7 mouse cellular contexts compared by ENCODE assay signal in the genomic region with DNA sequence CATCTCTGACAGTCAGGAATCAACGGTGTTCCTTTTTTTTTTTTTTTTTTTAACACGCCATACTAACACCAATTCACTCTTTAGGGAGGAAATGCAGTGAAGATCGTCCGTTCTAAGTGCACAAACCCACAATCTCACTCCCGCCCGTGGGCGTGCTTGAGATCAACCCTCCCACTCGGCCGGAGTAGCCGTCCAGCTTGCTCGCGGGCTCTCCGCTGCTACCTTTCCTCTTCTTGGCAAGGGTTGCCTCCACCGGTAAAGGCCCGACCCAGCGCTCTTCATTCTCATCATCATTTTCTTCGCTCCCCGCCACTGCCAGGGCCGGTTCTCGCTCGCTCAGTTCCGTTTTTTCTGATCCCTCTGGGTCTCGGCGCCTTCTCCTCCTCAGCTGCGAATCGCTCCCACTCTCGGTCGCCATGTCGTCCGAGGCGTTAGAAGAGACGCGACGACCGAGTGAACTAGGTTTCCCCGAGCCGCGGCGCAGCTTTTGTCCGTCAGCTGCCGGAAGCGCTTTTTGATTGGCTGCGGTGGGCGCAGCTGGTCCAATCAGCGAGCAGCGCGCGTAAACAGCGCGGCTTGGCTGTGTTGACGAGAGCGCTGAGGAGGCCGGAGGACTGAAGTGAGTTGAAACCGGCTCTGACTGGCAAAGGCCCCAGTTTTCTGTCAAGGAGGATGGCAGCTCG. TPM values are rescaled to one million over a fixed set of nuclear protein-coding genes. Genes with fewer than 3 reads are reported as not detected.
DNase-seq lines count a peak whose midpoint lies in the region; ATAC-seq lines count a peak whose summit lies in the region.

A gene (plus strand): TSS at position 228 of the 683 bp plus-strand sequence.
A gene (minus strand): TSS at position 460 of the 683 bp plus-strand sequence.

- peak within 1 kb of the TSS; percentile 65 for H3K4me2 ChIP-seq in intestine, embryonic 16.5 days (ENCODE audit: low read depth, low read length)
- H3K4me2 ChIP-seq in midbrain, embryonic 11.5 days, result peak within 1 kb of the TSS; percentile 66

- peak within 1 kb of the TSS; percentile 96 for H3K27ac ChIP-seq in intestine, embryonic 16.5 days (ENCODE audit: low read length)
- H3K27ac ChIP-seq in midbrain, embryonic 11.5 days (ENCODE audit: low read depth, low read length), result peak within 1 kb of the TSS; percentile 79

- intact Hi-C loops in left cerebral cortex, postnatal 36 days (cut with DNase I), result loop anchor here (10.0 kb wide), 1 partner anchor 556 kb away; no protein-coding TSS in a partner anchor

- no peaks in the 10 kb centered on the region for H3K9me3 ChIP-seq in intestine, embryonic 16.5 days (ENCODE audit: control insufficient read depth, low read length)
- H3K9me3 ChIP-seq in midbrain, embryonic 11.5 days (ENCODE audit: control insufficient read depth, low read length), result no peaks in the 10 kb centered on the region

- under 1% methylated on average over 55 of the region's 55 CpGs for WGBS in intestine, embryonic 16.5 days
- WGBS in midbrain, embryonic 11.5 days, result under 1% methylated on average over 55 of the region's 55 CpGs

- H3K4me3 ChIP-seq in intestine, embryonic 16.5 days (ENCODE audit: low read length), result peak within 1 kb of the TSS; percentile 84
- peak within 1 kb of the TSS; percentile 63 for H3K4me3 ChIP-seq in midbrain, embryonic 11.5 days (ENCODE audit: low read depth, low read length)

- ATAC-seq in intestine, embryonic 16.5 days, result peak; percentile 99
- ATAC-seq in midbrain, embryonic 11.5 days (ENCODE audit: low FRiP score), result peak; percentile 100

- H3K9ac ChIP-seq in intestine, embryonic 16.5 days (ENCODE audit: low read depth, low read length), result peak within 1 kb of the TSS; percentile 83
- peak within 1 kb of the TSS; percentile 86 for H3K9ac ChIP-seq in midbrain, embryonic 11.5 days (ENCODE audit: low read length)

- DNase-seq in adrenal gland, adult 8-10 months, result peak; percentile 94
- DNase-seq in embryo, embryonic 9.5 days (ENCODE audit: extremely low spot score), result peak; percentile 98
- DNase-seq in gastrocnemius, postnatal 4 days (ENCODE audit: low spot score in 2 of 2), result peak; percentile 91 to 96
- DNase-seq in left cerebral cortex, postnatal 36 days (ENCODE audit: low spot score in 2 of 2), result peak; percentile 97
- DNase-seq in midbrain, embryonic 11.5 days (ENCODE audit: low spot score, missing footprints), result peak; percentile 100
- peak; percentile 92 for DNase-seq in skeletal muscle tissue, adult 2 months (ENCODE audit: low read depth, low spot score)

- no peaks in the 10 kb centered on the region for H3K36me3 ChIP-seq in intestine, embryonic 16.5 days (ENCODE audit: control insufficient read depth, insufficient read depth, low read length)
- peaks cover 2% of the 10 kb centered on the region; the same call in 1 of the 2 replicates for H3K36me3 ChIP-seq in midbrain, embryonic 11.5 days (ENCODE audit: control insufficient read depth, insufficient read depth, low read length)

- H3K4me1 ChIP-seq in intestine, embryonic 16.5 days (ENCODE audit: control insufficient read depth, insufficient read depth, low read length), result peaks cover 3% of the 10 kb centered on the region; the same call in 1 of the 2 replicates
- H3K4me1 ChIP-seq in midbrain, embryonic 11.5 days (ENCODE audit: control insufficient read depth, insufficient read depth, low read length), result peaks cover 5% of the 10 kb centered on the region

- no peaks in the 10 kb centered on the region for H3K27me3 ChIP-seq in intestine, embryonic 16.5 days (replicated peaks; ENCODE audit: control insufficient read depth, insufficient read depth, low read length)
- no peaks in the 10 kb centered on the region for H3K27me3 ChIP-seq in midbrain, embryonic 11.5 days (ENCODE audit: control insufficient read depth, insufficient read depth, low read length)

RNA-seq across cellular contexts. Expression of the first gene that starts in this region (rescaled TPM):
- total RNA-seq in adrenal gland, adult 8-10 months (2022), result 1 to 10 TPM in 3 of 4 experiments, under 1 TPM in 1; 0.80 to 2.4 (median 1.4) TPM
- 10 to 100 TPM in 1 of 2 experiments, 1 to 10 TPM in 1; 6.5 to 10.2 TPM for total RNA-seq in gastrocnemius, postnatal 4 days (2021)
- polyA plus RNA-seq in intestine, embryonic 16.5 days (2015; fragmentation: Nextera tagmentation; extraction: Ambion mirVana), result 33.3 and 38.5 TPM in 2 replicates
- total RNA-seq in left cerebral cortex, postnatal 36 days (2021), result 1 to 10 TPM; 1.0 to 1.2 TPM
- polyA plus RNA-seq in midbrain, embryonic 11.5 days (2014; fragmentation: Nextera tagmentation; extraction: Ambion mirVana), result 75.1 and 77.1 TPM in 2 replicates

RNA-seq across cellular contexts. Expression of the second gene that starts in this region (rescaled TPM):
- total RNA-seq in adrenal gland, adult 8-10 months (2022), result 10 to 100 TPM; 12.2 to 15.9 (median 13.9) TPM
- 10 to 100 TPM; 11.5 to 13.8 TPM for total RNA-seq in gastrocnemius, postnatal 4 days (2021)
- polyA plus RNA-seq in intestine, embryonic 16.5 days (2015; fragmentation: Nextera tagmentation; extraction: Ambion mirVana), result 11.4 and 11.7 TPM in 2 replicates
- 10 to 100 TPM in 1 of 2 experiments, 1 to 10 TPM in 1; 9.3 to 13.7 TPM for total RNA-seq in left cerebral cortex, postnatal 36 days (2021)
- polyA plus RNA-seq in midbrain, embryonic 11.5 days (2014; fragmentation: Nextera tagmentation; extraction: Ambion mirVana), result 15.7 and 16.4 TPM in 2 replicates

Comparison
In these comparisons a context has a peak if more than half of its experiments do, and no peak if none do; other contexts are left out.
1. Peak in every context shown above with its lines: DNase-seq, ATAC-seq, H3K4me3 ChIP-seq and H3K27ac ChIP-seq.